Mouse (Mus musculus) v-Abl transformed pro-B cells (cell line): ENCODE data around the gene Acadsb.

Experiments
- in situ Hi-C, 2 experiments: fragments of 400-800 bp; cut with MboI; formaldehyde crosslinking; loops; one replicate each; pipeline ENCODE4 v1.15.1; 2025; ENCODE audit not compliant: unreplicated experiment in 2 of 2

Gene Acadsb

DNA sequence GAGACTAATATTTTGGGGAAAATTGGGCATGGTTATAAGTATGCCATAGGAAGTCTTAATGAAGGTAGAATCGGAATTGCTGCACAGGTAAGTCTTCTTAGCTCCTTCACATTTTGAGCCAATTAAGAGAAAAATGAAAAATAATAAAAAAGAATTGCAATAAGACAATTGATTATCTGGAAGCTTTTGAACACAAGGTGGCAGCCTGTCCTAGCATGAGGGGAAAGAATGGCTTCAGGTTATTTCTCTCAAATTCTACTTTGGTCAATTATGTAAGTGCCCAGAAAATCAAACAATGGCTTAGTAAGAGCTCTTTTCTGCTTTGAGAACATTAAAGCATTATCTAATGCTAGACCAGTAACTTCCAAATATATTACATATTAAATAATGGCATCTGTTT, 23.9 kb downstream of the Acadsb start:
- in situ Hi-C loops = loop anchor here (5.0 to 25.0 kb wide), 4 partner anchors 448 to 1111 kb away; no protein-coding TSS in a partner anchor

DNA sequence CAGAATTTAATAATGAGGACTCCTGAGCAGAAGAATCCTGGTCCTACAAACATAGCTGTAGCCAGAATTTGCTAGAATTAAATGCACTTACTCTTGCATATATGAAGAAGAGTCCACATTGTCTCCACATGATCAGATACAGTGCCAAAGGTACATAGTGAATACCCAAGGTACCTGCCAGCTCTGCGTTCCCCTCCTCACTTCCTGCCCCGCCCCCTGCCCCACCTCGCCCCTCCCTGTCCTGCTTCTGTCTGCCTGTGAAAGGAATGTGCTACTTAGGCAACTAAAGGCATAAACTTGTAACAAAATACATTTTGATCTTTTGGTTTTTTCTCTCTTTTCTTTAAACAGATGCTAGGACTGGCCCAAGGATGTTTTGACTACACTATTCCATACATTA, 26.6 kb downstream of the Acadsb start:
- in situ Hi-C loops = loop anchor here (10.0 to 25.0 kb wide), 3 partner anchors 448 to 1108 kb away; no protein-coding TSS in a partner anchor

- in situ Hi-C loops = no loop called here
These were observed 46.3 kb downstream of the Acadsb start for GRCm38 (mm10) chr7:131456714-131457113.

DNA sequence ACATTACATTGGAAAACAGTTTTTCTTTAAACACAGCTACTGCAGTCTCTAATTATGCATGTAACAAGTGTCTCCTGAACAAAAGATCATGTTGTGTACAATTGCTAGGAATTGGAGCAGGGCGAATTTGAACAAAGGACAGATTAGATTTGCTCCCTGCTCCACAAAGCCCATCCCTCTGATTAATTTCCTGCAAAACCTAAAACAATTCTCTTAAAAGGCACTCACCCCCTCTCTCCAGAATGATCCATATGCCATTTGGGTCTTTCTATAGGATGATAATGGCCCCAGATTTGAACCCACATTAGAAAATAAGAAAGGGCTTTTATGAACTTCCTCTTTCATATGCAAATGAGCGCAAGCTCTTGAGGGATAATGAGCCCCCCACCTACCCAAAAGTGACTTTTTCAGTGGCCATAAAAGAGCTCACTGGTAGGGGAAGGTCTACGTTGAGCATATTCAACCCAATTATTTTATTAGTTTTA, 54.8 kb downstream of the Acadsb start:
- in situ Hi-C loops = no loop called here

DNA sequence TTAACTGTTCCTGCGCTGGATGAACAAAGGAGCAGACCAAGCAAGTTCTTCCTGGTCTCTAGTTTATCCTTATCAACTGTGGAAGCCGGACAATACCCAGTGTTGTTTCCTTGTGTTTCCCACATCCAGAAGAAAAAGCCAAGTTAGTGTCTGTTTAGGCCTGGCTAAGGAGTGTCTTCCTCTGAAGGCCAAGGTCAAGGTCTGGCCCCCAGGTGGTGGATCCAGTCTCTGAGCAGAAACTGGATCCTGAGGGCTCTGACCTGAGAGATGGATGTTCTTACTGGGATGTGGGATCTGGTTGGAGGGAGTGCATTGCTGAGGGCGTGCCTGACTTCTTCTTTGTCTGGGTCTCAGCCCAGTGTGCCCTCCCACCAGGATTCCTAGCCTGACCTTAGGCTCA, 55.3 kb downstream of the Acadsb start:
- in situ Hi-C loops = no loop called here

DNA sequence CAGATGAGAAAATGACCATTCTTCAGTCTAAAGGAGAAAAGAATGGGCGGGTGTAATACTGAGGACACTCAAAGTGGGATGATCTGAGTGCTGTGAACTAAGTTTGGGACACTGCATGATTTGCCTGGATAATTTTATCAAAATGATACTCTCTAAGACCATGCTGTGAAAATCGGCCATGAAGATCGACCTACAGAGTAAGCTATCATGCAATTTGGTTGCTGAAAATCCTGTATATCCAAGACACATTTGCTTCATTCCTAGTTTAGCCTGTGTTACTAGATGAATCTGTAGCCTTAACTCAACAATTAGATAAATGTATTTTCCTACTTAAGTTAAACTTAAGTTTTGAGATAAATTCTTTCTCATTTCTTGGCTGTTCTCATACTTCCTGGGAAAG, 56.9 kb downstream of the Acadsb start:
- in situ Hi-C loops = no loop called here

DNA sequence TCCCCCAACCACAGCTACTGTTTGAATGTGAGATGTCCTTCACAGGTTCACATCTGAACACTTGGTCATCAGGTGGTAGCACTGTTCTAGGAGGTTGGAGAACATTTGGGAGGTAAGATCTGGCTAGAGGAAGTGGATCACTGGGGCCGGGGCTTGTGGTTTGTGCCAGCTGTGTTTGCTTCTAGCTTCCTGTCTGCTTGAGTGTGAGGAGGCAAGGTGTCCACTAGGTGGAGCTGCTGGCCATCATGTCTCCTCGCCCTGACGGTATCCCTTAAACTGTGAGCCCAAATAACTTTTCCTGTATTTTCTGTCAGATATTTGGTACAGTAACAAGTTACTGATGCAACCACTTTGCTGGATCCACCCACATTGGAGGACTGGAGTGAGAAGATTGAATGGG, 59.1 kb downstream of the Acadsb start:
- in situ Hi-C loops = no loop called here

DNA sequence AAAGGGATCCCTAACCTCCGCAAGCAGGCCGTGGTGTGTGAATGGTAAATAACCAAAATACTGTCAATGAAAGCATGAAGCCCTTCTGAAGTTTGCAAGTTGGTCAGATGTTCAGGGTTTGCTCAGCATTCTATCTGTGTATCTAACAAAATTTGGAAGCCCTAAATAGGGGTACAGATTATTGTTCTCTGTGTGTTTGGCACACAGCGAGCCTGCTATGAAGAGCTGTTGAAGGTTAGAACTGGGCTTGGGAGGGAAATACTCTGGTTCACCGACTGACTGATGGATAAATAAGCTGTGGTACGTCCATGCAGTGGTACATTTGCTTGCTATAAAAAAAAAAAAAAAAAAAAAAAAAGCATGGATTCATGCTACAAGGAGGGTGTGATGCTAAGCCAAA, 61.1 kb downstream of the Acadsb start:
- in situ Hi-C loops = no loop called here

- in situ Hi-C loops = no loop called here
These were observed 66.7 kb downstream of the Acadsb start for GRCm38 (mm10) chr7:131477140-131477539.

DNA sequence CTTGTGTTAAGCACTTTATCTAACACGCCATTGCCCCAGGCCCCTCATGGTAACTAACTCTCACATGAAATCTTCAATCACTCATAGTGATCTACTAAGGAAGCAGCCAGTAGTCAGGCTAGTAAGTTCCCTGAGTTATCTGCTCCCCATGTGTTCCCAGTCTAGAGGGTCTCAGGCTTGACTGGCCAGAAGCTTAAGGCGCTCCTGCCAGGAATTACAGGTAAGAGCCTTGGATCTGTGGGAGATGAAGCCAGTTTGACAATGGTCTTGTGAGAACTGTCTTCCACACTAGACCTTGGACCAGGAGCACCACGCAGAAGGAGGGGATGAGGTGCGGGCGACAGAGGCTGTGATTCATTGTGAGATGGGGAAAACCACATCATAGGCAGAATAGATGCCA, 68.0 kb downstream of the Acadsb start:
- in situ Hi-C loops = no loop called here
